Mouse (Mus musculus) lung, postnatal 0 days (tissue): ENCODE measurements around the gene Nr2f6. TPM values are rescaled to one million over a fixed set of nuclear protein-coding genes. Genes with fewer than 3 reads are reported as not detected.
A peak's percentile ranks its signal among the peaks of the same experiment; 100 is the strongest.

Experiments
- ATAC-seq: fragments of 200-750 bp; cut with Nextera tagmentation; 2 replicates; pipeline ENCODE4 v1.8.0; 2017; ENCODE audit warnings: moderate library complexity
- DNase-seq: peaks from one replicate; pipeline ENCODE4 v3.0.0-alpha.2; 2016; ENCODE audit warnings: low spot score
- H3K27ac ChIP-seq: fragments of 300-500 bp; sonication (generic); 2 replicates; pipeline ENCODE4 v1.5.1; 2014; ENCODE audit warnings: antibody characterized with exemption, mild to moderate bottlenecking, low read length, mixed read lengths
- H3K27me3 ChIP-seq: fragments of 300-500 bp; sonication (generic); replicated peaks from 2 replicates; pipeline ENCODE4 v1.6.1; 2014; ENCODE audit warnings: low read length, mixed read lengths; ENCODE audit not compliant: insufficient read depth
- H3K36me3 ChIP-seq: fragments of 300-500 bp; sonication (generic); 2 replicates; pipeline ENCODE4 v1.6.1; 2014; ENCODE audit warnings: low read length, mixed read lengths; ENCODE audit not compliant: insufficient read depth
- H3K4me1 ChIP-seq: fragments of 300-500 bp; sonication (generic); 2 replicates; pipeline ENCODE4 v1.6.1; 2014; ENCODE audit warnings: antibody characterized with exemption, low read depth, low read length, mixed read lengths; ENCODE audit not compliant: insufficient read depth
- H3K4me2 ChIP-seq: fragments of 300-500 bp; sonication (generic); replicated peaks from 2 replicates; pipeline ENCODE4 v1.6.1; 2014; ENCODE audit warnings: low read depth, mild to moderate bottlenecking, low read length, moderate library complexity, mixed read lengths
- H3K4me3 ChIP-seq: fragments of 300-500 bp; sonication (generic); 2 replicates; pipeline ENCODE4 v1.5.1; 2014; ENCODE audit warnings: low read depth, low read length
- H3K9ac ChIP-seq: fragments of 300-500 bp; sonication (generic); replicated peaks from 2 replicates; pipeline ENCODE4 v1.6.1; 2014; ENCODE audit warnings: low read depth, mild to moderate bottlenecking
- H3K9me3 ChIP-seq: fragments of 300-500 bp; sonication (generic); 2 replicates; pipeline ENCODE4 v1.6.1; 2016; ENCODE audit warnings: low read length, mixed read lengths
- CTCF ChIP-seq: IDR thresholded peaks from 2 replicates; pipeline ENCODE4 v1.5.1; 2016; ENCODE audit warnings: antibody characterized with exemption, mild to moderate bottlenecking
- EP300 ChIP-seq: IDR thresholded peaks from 2 replicates; pipeline ENCODE4 v1.6.1; 2016; ENCODE audit warnings: antibody characterized with exemption, mild to moderate bottlenecking, control low read depth
- WGBS: fragments of 180-500 bp; shearing (Covaris S2); extraction: QIAGEN DNeasy Blood & Tissue Kit; methylation state at CpG from one replicate; pipeline ENCODE4 v1.1.7; 2014; 5-methylcytosine and 5-hydroxymethylcytosine counted together
- polyA plus RNA-seq: library from polyadenylated mRNA; unstranded; fragments of >200 nt; fragmentation: Nextera tagmentation; extraction: Ambion mirVana; gene quantifications from 2 replicates; pipeline ENCODE4 v1.2.1, GENCODE M21; 2015

The Nr2f6 gene
- polyA plus RNA-seq, 1 experiment from 2014 or later: 61.5 TPM

- no peak overlapping the region for H3K4me3 ChIP-seq
- 0 out of 2 replicates have a peak overlapping the region, but pooled peaks have one; percentile 9 for H3K4me2 ChIP-seq
- no peaks in the 10 kb centered on the region for H3K9me3 ChIP-seq
- H3K4me1 ChIP-seq: peaks cover 27% of the 10 kb centered on the region
- H3K36me3 ChIP-seq: no peaks in the 10 kb centered on the region
- no peaks in the 10 kb centered on the region for H3K27me3 ChIP-seq
- DNase-seq (no peak), ATAC-seq (no peak)
- 33% methylated on average over 12 of the region's 12 CpGs for WGBS
- TF ChIP-seq CTCF: no peak
- TF ChIP-seq EP300: no peak
- H3K27ac ChIP-seq: peak overlapping the region; percentile 94
- H3K9ac ChIP-seq: no peak overlapping the region
These were observed 1.6 kb upstream of the Nr2f6 start for GRCm38 (mm10) chr8:71383396-71383795.

GRCm38 (mm10) chr8:71381971-71382961 is 506 bp upstream of the Nr2f6 start:
- Histone ChIP-seq H3K27me3 (no peaks in the 10 kb centered on the region), H3K9me3 (no peaks in the 10 kb centered on the region), H3K4me2 (peak overlapping the region; percentile 99), H3K4me1 (peaks cover 27% of the 10 kb centered on the region), H3K4me3 (peak overlapping the region; percentile 93), H3K9ac (peak overlapping the region; percentile 84), H3K36me3 (0 out of 2 replicates have a peak, but pooled peaks cover 3% of the 10 kb centered on the region), H3K27ac (peak overlapping the region; percentile 94)
- ATAC-seq: peak; percentile 91
- peak; percentile 95 for DNase-seq
- TF ChIP-seq EP300: no peak
- no peak for TF ChIP-seq CTCF
- WGBS: 4% methylated on average over 31 of the region's 80 CpGs

- TF ChIP-seq CTCF (no peak), EP300 (no peak)
- Histone ChIP-seq H3K27me3 (no peaks in the 10 kb centered on the region), H3K9me3 (no peaks in the 10 kb centered on the region), H3K4me1 (peaks cover 37% of the 10 kb centered on the region), H3K4me3 (peak overlapping the region; percentile 93), H3K27ac (peak overlapping the region; percentile 94), H3K4me2 (peak overlapping the region; percentile 99), H3K9ac (peak overlapping the region; percentile 84), H3K36me3 (peaks cover 3% of the 10 kb centered on the region; the same call in 1 of the 2 replicates)
- DNase-seq: no peak
- WGBS: under 1% methylated on average over 68 of the region's 72 CpGs
- no peak for ATAC-seq
These were observed 1.3 kb downstream of the Nr2f6 start for GRCm38 (mm10) chr8:71380178-71381171.

- H3K4me1 ChIP-seq: peaks cover 37% of the 10 kb centered on the region
- DNase-seq (no peak), ATAC-seq (no peak)
- no peaks in the 10 kb centered on the region for H3K27me3 ChIP-seq
- H3K4me3 ChIP-seq: peak overlapping the region; percentile 93
- H3K27ac ChIP-seq: peak overlapping the region; percentile 51; the same call in 1 of the 2 replicates
- H3K9ac ChIP-seq: peak overlapping the region; percentile 84
- TF ChIP-seq CTCF (no peak), EP300 (no peak)
- peaks cover 4% of the 10 kb centered on the region; the same call in 1 of the 2 replicates for H3K36me3 ChIP-seq
- no peaks in the 10 kb centered on the region for H3K9me3 ChIP-seq
- WGBS: 52% methylated on average over 3 of the region's 3 CpGs
- peak overlapping the region; percentile 99 for H3K4me2 ChIP-seq
These were observed 2.2 kb downstream of the Nr2f6 start for GRCm38 (mm10) chr8:71379512-71380075.

GRCm38 (mm10) chr8:71379008-71379407 is 2.8 kb downstream of the Nr2f6 start:
- DNase-seq (no peak), ATAC-seq (no peak)
- WGBS: 79% methylated on average over 4 of the region's 4 CpGs
- Histone ChIP-seq H3K4me2 (peak overlapping the region; percentile 99), H3K4me1 (peaks cover 37% of the 10 kb centered on the region), H3K9ac (no peak overlapping the region), H3K27me3 (no peaks in the 10 kb centered on the region), H3K27ac (no peak overlapping the region), H3K4me3 (0 out of 2 replicates have a peak overlapping the region, but pooled peaks have one; percentile 93), H3K36me3 (peaks cover 10% of the 10 kb centered on the region; the same call in 1 of the 2 replicates), H3K9me3 (no peaks in the 10 kb centered on the region)
- TF ChIP-seq EP300: no peak
- no peak for TF ChIP-seq CTCF
